Mouse (Mus musculus): ENCODE measurements around the gene Fancm.

DNA sequence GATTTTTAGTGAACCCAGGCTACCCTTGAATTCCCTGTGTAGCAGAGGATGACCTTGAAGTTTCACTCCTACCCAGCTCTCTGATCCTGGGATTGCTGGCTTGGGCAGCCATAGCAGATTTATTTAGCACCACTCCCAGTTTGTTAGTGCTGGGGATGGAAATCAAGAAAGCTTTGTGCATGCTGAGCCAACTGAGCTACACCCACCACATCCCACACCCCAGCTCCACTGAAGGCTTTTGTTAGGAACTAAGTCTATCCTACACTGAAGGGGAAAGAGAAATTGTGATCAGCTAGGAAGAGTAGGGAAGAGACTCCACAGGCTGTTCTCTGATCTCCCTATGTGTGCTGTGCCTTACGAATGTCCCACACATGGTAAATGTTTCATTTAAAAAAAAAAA lies 37.4 kb downstream of the Fancm start:
- no peak for TF ChIP-seq POLR2A (IDR thresholded peaks at IDR 0.05; ENCODE audit: low read depth, low read length)
- TF ChIP-seq CTCF (IDR thresholded peaks at IDR 0.05; ENCODE audit: extremely low read depth, insufficient read length, insufficient replicate concordance, low read depth, low read length) = no peak

Measured in small intestine, adult 2 months (tissue).